Mouse (Mus musculus) limb, embryonic 14.5 days (tissue): Measurements from ENCODE around the gene Ier5. TPM values are rescaled to one million over a fixed set of nuclear protein-coding genes. Genes with fewer than 3 reads are reported as not detected.
A peak's percentile ranks its signal among the peaks of the same experiment; 100 is the strongest.

ENCODE experiments used
- ATAC-seq: fragments of 200-750 bp; cut with Nextera tagmentation; 2 replicates; pipeline ENCODE4 v1.8.0; 2017; ENCODE audit warnings: low read depth, moderate number of reproducible peaks, moderate TSS enrichment; ENCODE audit not compliant: low FRiP score
- DNase-seq: peaks from one replicate; pipeline ENCODE4 v3.0.0-alpha.2; 2015; ENCODE audit warnings: low spot score
- H3K27ac ChIP-seq: fragments of 300-500 bp; sonication (generic); replicated peaks from 2 replicates; pipeline ENCODE4 v1.5.1; 2014; ENCODE audit warnings: low read depth, mild to moderate bottlenecking, low read length, moderate library complexity, mixed read lengths
- H3K27me3 ChIP-seq: fragments of 300-500 bp; sonication (generic); 2 replicates; pipeline ENCODE4 v1.6.1; 2014; ENCODE audit warnings: low read length, mixed read lengths; ENCODE audit not compliant: control insufficient read depth, insufficient read depth
- H3K36me3 ChIP-seq: fragments of 300-500 bp; sonication (generic); 2 replicates; pipeline ENCODE4 v1.6.1; 2014; ENCODE audit warnings: mild to moderate bottlenecking, low read length, moderate library complexity, mixed read lengths; ENCODE audit not compliant: control insufficient read depth, insufficient read depth
- H3K4me1 ChIP-seq: fragments of 300-500 bp; sonication (generic); 2 replicates; pipeline ENCODE4 v1.6.1; 2014; ENCODE audit warnings: antibody characterized with exemption, low read length, mixed read lengths; ENCODE audit not compliant: control insufficient read depth, insufficient read depth
- H3K4me2 ChIP-seq: fragments of 300-500 bp; sonication (generic); replicated peaks from 2 replicates; pipeline ENCODE4 v1.6.1; 2014; ENCODE audit warnings: low read depth, mild to moderate bottlenecking, low read length, moderate library complexity; ENCODE audit not compliant: severe bottlenecking
- H3K4me3 ChIP-seq: fragments of 300-500 bp; sonication (generic); replicated peaks from 2 replicates; pipeline ENCODE4 v1.5.1; 2014; ENCODE audit warnings: low read length
- H3K9ac ChIP-seq: fragments of 300-500 bp; sonication (generic); 2 replicates; pipeline ENCODE4 v1.6.1; 2014; ENCODE audit warnings: mild to moderate bottlenecking, low read depth, low read length, moderate library complexity; ENCODE audit not compliant: severe bottlenecking
- H3K9me3 ChIP-seq: fragments of 300-500 bp; sonication (generic); 2 replicates; pipeline ENCODE4 v1.6.1; 2016; ENCODE audit warnings: low read length; ENCODE audit not compliant: control insufficient read depth
- POLR2A ChIP-seq: fragments of 200-500 bp; IDR thresholded peaks from 2 replicates; pipeline ENCODE4 v1.8.0; 2012; ENCODE audit warnings: inconsistent platforms, mild to moderate bottlenecking, moderate library complexity, borderline replicate concordance; ENCODE audit not compliant: insufficient read depth, insufficient read length; ENCODE audit errors: extremely low read depth
- whole genome bisulfite sequencing: fragments of 180-500 bp; shearing (Covaris S2); extraction: QIAGEN DNeasy Blood & Tissue Kit; methylation state at CpG from one replicate; pipeline ENCODE4 v1.1.7; 2014; 5-methylcytosine and 5-hydroxymethylcytosine counted together
- polyA plus RNA-seq, 2 experiments: library from polyadenylated mRNA; depleted of rRNA in 1 of 2; stranded (reverse) in 1 of 2; unstranded in 1 of 2; fragments of >200 nt; fragmentation: Nextera tagmentation in 1 of 2; extraction: Ambion mirVana in 1 of 2; gene quantifications; 2 replicates each; pipeline versions ENCODE4 v1.2.1 to v1.2.3; 2012 to 2014

Ier5 gene
- 25.1 and 25.3 TPM in 2 replicates for polyA plus RNA-seq (2012; rRNA removed)
- 13.6 and 16.2 TPM in 2 replicates for polyA plus RNA-seq (2014; fragmentation: Nextera tagmentation; extraction: Ambion mirVana)

- H3K27ac ChIP-seq, result peak within 1 kb of the TSS; percentile 73
- ATAC-seq (peak; percentile 99), DNase-seq (peak; percentile 98)
- H3K36me3 ChIP-seq, result no peaks in the 10 kb centered on the region
- H3K4me2 ChIP-seq, result peak within 1 kb of the TSS; percentile 69
- H3K9ac ChIP-seq, result peak within 1 kb of the TSS; percentile 97
- peak; percentile 99; the same call in 1 of the 2 replicates for TF ChIP-seq POLR2A
- H3K4me1 ChIP-seq, result peaks cover 16% of the 10 kb centered on the region
- H3K4me3 ChIP-seq, result peak within 1 kb of the TSS; percentile 98
- no peaks in the 10 kb centered on the region for H3K9me3 ChIP-seq
- no peaks in the 10 kb centered on the region for H3K27me3 ChIP-seq
- WGBS, result under 1% methylated on average over 39 of the region's 40 CpGs
Observed at GRCm38 (mm10) chr1:155099280-155099848, at the start of gene Ier5. Gene Ier5, minus strand, starts transcription at chr1:155099636.

GRCm38 (mm10) chr1:155147228-155147627 is 47.8 kb upstream of the Ier5 start:
- no peak for TF ChIP-seq POLR2A
- no peak overlapping the region for H3K4me3 ChIP-seq
- H3K9ac ChIP-seq, result no peak overlapping the region
- H3K27me3 ChIP-seq, result no peaks in the 10 kb centered on the region
- no peak for DNase-seq
- H3K27ac ChIP-seq, result no peak overlapping the region
- H3K4me1 ChIP-seq, result peaks cover 8% of the 10 kb centered on the region
- whole genome bisulfite sequencing, result 86% methylated on average over 2 of the region's 2 CpGs
- H3K9me3 ChIP-seq, result no peaks in the 10 kb centered on the region
- H3K4me2 ChIP-seq, result no peak overlapping the region
- no peak for ATAC-seq
- no peaks in the 10 kb centered on the region for H3K36me3 ChIP-seq

- H3K4me1 ChIP-seq, result peaks cover 8% of the 10 kb centered on the region
- H3K27ac ChIP-seq, result peak within 1 kb of the TSS; percentile 59
- H3K9ac ChIP-seq, result peak within 1 kb of the TSS; percentile 57
- H3K9me3 ChIP-seq, result no peaks in the 10 kb centered on the region
- peak within 1 kb of the TSS; percentile 51 for H3K4me2 ChIP-seq
- peak within 1 kb of the TSS; percentile 44 for H3K4me3 ChIP-seq
- ATAC-seq, result peak; percentile 98
- H3K27me3 ChIP-seq, result no peaks in the 10 kb centered on the region
- peak; percentile 96 for DNase-seq
- no peaks in the 10 kb centered on the region for H3K36me3 ChIP-seq
- TF ChIP-seq POLR2A, result no peak
- 28% methylated on average over 8 of the region's 8 CpGs for WGBS
Observed at GRCm38 (mm10) chr1:155146572-155146980, 47.1 kb upstream of the Ier5 start, which contains the start of gene Mr1. Gene Mr1, minus strand, starts transcription at chr1:155146814.

- H3K9ac ChIP-seq, result peak overlapping the region; percentile 57; the same call in 1 of the 2 replicates
- peaks cover 8% of the 10 kb centered on the region for H3K4me1 ChIP-seq
- H3K27ac ChIP-seq, result 0 out of 2 replicates have a peak overlapping the region, but pooled peaks have one; percentile 59
- ATAC-seq, result no peak
- peak; percentile 54 for DNase-seq
- WGBS, result 36% methylated on average over 6 of the region's 6 CpGs
- H3K4me3 ChIP-seq, result peak overlapping the region; percentile 44
- no peak for TF ChIP-seq POLR2A
- no peaks in the 10 kb centered on the region for H3K36me3 ChIP-seq
- H3K27me3 ChIP-seq, result no peaks in the 10 kb centered on the region
- no peaks in the 10 kb centered on the region for H3K9me3 ChIP-seq
- H3K4me2 ChIP-seq, result peak overlapping the region; percentile 51
Observed at GRCm38 (mm10) chr1:155145620-155146019, 46.2 kb upstream of the Ier5 start.

- WGBS, result 69% methylated on average over 2 of the region's 2 CpGs
- DNase-seq (no peak), ATAC-seq (no peak)
Observed at GRCm38 (mm10) chr1:155140076-155140475, 40.6 kb upstream of the Ier5 start.

More at GRCm38 (mm10) chr1:155140076-155140475, 40.6 kb upstream of the Ier5 start:
- peaks cover under 1% of the 10 kb centered on the region for H3K4me1 ChIP-seq
- no peaks in the 10 kb centered on the region for H3K36me3 ChIP-seq
- H3K27ac ChIP-seq, result no peak overlapping the region
- H3K9ac ChIP-seq, result no peak overlapping the region
- H3K4me3 ChIP-seq, result no peak overlapping the region
- H3K4me2 ChIP-seq, result no peak overlapping the region
- H3K27me3 ChIP-seq, result no peaks in the 10 kb centered on the region
- no peak for TF ChIP-seq POLR2A
- no peaks in the 10 kb centered on the region for H3K9me3 ChIP-seq
